Mouse (Mus musculus) layer of hippocampus, adult 9-11 months (tissue): ENCODE measurements around the gene Zfp87.

Source experiments
- DNase-seq: peaks from one replicate; pipeline ENCODE4 v3.0.0; 2022

The Zfp87 gene

DNA sequence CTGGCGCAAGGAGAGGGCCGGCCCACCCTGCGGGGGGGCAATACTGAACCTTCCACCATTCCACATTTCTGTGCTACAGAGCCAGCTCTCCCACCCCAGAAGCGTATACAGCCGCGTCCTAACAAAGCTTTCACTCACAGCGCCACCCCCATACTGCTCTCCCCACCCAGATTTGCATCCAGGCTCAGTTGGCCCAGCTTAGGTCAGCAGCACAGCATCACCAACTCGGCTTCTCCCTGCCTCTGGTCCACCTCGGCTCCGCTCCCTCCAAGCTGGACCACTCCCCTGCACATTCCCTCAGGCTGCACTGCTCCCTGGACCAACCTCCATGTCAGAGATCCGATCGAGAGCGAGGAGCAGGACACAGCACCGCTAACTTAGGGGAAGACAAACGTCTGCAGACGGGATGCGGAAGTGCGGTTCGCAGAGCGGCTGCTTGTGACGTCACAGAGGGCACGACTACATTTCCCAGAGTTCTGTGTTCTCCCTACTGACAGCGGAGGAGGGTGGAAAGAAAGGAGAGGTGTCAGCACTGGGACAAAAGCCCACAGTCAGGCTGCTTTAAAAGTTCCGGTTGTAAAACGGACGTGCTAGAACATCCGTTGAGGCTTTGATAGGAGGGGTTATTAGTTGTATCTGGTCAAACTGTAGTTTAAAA lies at the start of gene Zfp87, which contains the start of gene Gm26965:
Gene Zfp87 (minus strand): TSS at position 425 of the 658 bp plus-strand sequence.
Gene Gm26965 (minus strand): TSS at position 399 of the 658 bp plus-strand sequence.
- peak; percentile 95 for DNase-seq

DNA sequence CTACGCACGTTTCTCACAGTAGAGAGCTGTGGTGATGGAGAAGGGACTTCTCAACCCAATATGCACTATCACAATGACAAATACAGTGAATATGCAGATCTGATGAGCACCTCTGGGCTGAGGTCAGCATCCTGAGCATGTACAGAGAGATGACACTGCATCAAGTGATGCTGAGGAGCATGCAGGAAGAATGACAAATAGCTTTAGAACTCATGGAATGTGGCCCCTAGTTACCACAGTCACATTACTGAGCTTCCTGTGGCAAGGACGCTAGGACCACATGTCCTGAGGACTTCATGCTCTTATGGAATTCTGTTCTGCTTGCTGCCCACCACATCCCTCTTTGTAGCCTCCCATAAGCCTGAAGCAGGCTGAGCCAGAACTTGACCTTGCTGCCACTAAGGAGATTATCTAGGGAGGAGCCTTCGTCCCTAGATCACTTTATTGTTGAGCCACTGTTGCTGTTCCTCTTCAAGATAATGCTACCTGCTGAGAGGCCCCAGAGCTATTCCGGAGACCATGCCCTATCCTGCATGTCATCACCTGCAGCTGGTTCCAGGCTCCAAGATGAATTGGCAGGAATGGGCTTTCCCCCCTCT lies 46.7 kb upstream of the Zfp87 start:
- no peak for DNase-seq

DNA sequence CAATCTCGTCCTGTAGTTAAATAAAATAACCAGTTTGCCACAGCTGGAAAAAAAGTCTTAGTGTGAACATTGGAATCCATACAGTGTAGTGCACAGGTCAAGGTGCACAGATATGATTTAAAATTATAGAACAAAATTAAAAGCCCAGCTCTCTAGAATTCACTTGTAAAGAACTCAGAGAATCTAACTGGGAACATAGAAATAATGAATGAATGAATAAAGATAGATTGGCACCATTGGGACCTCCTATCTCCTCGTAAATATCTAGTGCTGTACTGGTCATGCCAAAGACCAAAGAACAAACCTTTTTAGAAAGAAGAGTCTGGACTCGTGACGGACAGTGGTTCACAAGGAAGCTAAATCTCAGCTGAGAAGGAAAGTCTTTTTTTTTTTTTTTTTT lies 27.8 kb upstream of the Zfp87 start, which contains the start of gene Zfp748:
Gene Zfp748 (minus strand): TSS at position 101 of the 400 bp plus-strand sequence.
- no peak for DNase-seq

DNA sequence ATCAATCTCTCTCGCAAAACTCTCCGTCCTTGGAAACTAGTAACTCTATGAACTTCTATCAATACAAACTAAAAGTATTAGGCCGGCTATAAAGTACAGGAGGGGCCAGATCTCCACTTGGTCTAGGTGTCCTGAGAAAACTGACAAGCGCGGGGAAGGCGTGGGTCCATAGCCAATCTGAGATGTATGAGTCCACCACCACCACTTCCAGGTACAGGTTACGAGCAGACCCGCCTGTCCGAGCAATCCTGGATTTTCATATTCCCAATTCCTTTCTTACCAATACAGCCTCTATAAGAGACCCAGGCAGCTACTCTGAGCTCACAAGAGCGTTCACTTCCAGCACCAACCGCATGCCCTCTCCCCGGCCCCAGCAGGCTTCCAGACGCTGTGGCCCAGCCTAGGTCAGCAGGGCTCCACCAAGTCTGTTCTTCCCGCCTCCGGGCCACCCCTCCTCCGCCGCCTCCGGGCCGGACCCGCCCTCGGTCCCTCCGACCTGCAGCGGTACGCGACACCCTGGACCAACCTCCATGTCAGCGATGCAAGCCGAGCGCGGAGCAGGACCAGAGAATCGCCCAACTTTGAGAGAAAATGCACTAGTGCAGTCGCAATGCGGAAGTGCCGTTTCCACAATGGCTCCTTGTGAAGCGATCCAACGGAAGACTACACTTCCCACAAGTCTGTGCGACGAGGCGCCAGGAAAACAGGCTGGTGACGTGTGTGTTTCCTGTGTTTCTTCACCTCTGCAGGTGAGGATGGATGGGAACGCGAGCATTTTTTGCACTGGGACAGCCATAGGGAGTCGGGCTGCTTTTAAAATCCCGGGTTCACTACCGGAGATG lies 26.7 kb upstream of the Zfp87 start:
- peak; percentile 91 for DNase-seq

DNA sequence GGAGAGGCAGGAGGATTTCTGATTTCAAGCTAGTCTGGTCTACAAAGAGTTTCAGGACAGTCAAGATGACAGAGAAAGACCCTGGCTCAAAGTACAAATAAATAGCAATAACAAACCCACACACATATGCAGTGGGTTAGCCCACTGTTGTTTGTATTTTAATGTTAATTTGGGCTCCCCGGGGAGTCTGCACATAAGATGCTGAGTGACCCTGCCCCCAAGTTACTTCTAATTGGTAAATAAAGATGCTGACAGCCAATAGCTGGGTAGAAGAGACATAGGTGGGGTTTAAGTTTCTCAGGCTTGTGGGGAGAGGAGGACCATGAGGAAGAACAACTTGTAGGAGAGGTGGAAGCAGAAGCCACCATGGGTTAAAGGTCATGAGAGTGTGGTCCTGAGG lies 20.0 kb upstream of the Zfp87 start:
- DNase-seq, result no peak

DNA sequence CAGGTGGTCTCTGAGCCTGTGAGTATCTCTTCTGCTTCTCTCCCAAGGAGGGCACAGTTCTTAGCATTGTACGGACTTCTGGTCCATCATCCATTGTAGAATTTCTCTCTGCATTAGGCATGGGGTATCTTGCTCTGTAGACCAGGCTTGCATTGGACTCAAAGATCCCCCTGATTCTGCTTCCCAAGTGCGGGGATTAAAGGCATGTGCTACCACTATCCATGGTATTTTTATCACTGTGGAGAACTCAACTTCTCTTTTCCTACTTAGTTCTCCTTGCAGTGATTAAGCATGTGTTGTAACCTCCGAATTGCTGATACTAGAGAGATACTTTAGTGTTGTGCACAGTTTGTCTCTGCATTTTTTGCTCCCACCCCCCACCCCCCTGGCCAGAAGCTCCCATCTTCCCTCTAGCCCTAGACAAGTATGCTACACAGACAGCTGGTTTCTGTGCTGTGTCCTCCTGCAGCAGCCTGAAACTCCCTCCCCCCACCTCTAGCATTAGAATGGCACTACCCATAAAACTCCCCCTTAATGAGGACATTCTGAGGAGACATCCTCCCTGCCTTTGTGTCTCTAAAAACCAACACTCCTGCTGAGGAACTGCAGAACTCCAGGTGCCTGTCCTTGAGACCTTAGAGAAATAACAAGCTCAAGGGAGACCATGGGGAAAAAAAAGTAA lies 1.2 kb upstream of the Zfp87 start:
- no peak for DNase-seq

DNA sequence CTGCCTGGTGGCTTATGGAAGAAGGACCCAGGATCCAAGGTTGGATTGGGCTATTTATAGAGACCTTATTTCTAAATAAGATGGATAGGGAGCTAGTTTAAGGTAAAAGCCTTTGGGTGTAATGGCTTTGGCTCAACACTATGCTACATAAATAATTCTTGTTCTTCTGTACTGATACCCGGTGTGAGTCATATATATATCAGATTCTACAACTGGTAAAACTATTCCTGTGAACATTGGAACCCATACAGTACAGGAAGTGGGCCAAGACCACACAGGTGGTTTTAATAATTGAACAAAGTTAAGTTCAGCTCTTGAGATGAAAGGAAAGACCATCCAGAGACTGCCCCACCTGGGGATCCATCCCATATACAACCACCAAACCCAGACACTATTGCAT lies 25.1 kb downstream of the Zfp87 start:
- DNase-seq, result no peak

DNA sequence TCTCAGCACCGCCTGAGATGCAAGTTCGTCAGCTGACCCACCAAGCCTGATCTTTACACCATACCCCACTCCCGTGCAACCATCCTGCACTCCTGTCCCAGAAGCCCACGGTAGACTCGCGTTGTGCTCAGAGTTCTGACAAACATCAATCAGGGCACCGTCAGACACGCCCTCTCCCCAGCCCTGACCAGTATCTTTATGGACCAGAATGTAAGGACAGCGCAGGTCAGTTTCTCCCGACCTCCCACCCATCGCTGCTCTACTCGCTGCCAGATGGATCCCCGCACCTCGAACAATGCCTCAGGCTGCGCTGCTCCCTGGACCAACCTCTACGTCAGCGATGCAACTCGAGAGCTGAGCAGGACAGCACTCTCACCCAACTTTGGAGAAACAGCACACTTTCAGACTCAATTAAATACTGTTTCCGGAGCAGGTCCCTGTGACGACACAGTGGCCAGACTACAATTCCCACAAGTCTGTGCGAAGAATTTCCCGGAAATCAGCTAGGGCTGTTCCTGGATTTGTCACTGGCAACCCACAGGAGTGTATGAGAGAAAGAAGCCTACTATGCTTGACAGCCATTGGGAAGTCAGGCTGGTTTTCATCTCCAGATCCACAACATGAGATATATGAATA lies 25.8 kb downstream of the Zfp87 start, which contains the start of gene Zfp58:
Gene Zfp58 (minus strand): TSS at position 472 of the 636 bp plus-strand sequence.
- peak; percentile 91 for DNase-seq

DNA sequence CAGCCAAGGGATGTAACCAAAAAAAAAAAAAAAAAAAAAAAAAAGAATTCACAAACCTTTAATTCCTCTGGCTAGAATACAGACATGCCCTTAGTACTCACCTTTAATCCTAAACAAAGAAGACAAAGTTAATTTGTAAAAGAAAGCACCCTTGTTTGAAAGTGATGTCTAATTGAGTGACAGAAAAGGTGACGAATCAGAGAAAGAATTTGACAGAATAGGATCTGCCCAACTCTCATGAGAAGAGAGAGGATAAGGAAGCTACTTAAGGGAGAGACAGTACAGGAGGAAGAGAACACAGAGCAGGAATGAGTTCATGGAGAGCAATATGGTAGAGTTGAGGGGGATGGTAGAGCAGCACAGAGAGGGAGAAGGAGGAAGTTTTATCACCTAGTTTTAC lies 30.3 kb downstream of the Zfp87 start:
- DNase-seq, result no peak

DNA sequence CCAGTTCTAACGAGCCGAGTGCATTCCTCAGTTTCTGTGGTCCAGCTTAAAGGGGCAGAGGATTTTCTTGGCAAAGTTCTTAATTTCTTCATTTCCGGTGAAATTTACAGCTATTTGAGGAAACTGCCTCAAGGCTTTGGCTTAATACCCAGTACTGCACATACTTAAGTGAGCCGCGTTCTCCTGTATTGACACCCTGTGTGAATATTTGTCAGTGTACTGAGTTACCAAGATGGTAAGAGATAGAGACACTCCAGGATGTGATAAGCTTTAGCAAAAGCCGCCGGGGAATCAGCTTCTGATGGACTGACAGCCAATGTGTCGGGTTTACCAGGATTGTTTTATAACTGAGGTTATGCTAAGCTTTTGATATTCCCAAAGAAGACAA lies 41.6 kb downstream of the Zfp87 start:
- DNase-seq, result no peak

DNA sequence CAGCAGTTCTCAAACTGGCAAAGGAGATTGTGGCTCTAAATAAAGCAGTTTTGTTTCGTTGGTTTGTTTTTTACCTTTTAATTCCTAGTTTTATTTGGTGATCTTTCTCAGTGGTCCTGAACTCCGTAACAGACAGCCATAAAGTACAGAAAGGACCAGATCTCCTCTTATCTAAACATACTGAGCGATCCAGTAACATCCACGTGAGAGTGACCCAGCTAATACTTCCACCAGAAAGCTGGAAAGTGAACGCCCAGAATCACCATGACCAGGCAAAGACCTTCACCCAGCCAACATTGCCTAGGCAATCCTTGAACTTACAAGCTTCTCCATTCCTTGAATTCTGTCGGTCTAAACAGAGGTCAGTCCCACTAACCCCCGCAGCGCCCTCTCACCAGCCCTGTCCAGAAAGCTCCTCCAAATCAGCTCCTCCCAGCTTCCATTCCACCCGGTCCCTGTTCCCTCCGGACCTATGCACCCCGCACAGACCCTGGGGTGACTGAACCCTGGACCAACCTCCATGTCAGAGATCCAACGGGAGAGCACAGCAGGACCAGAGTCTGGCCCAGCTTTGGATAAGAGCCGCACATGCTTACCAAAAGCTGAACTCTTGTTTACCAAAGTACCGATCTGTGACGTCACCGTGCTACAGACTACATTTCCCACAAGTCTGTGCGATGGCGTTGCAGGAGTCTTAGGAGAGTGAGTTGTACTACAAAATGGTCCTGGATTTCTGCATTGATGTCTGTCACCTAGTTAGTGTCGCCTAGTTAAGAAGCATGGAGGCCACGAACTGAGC lies 42.2 kb downstream of the Zfp87 start, which contains the start of gene Zfp874b:
Gene Zfp874b (minus strand): TSS at position 634 of the 799 bp plus-strand sequence.
- DNase-seq, result peak; percentile 92

DNA sequence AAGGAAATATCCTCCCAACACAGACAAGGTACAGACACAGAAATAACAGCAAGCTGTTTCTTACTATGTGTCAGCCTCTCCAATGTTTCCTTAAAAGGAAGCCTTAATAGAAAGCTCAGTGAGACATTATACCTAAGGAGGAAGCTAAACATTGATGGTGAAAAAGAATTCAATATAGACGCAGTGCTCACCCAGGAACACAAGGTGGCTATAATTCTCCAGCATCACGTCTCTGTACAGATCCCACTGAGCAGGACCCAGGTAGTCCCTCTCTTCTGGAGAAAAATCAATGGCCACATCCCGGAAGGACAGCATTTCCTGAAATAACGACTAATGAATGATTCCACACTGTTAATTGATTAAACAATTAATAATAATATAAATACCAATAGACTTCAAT lies 44.4 kb downstream of the Zfp87 start:
- DNase-seq, result no peak

DNA sequence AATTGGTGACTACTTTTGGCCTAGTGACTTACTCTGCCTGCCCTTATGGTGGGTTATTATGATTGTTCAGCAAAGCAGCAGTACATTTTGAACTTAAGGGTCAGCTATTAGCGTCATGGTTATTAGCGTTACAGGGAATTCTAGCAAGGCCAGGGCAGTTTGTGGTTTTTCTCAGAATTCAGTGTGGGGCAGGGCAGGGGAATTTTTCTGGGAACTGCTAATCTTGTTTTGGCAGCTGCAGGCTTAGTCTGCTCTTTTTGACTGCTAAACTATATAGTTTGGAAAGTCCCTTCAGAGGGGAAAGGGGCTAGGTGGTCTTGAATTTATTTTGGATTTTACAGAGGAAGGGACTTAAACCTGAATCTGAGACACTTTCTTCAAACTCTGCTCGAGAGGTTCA lies 56.7 kb downstream of the Zfp87 start:
- DNase-seq, result no peak
